Mouse (Mus musculus) forebrain, embryonic 11.5 days (tissue): ENCODE data around the gene Mesp1. TPM values are rescaled to one million over a fixed set of nuclear protein-coding genes. Genes with fewer than 3 reads are reported as not detected.
A peak's percentile ranks its signal among the peaks of the same experiment; 100 is the strongest.

Source experiments
- ATAC-seq: fragments of 200-750 bp; cut with Nextera tagmentation; replicated peaks from 2 replicates; pipeline ENCODE4 v1.8.0; 2017; ENCODE audit warnings: moderate TSS enrichment; ENCODE audit not compliant: low FRiP score
- DNase-seq: peaks from one replicate; pipeline ENCODE4 v3.0.0-alpha.2; 2017; ENCODE audit warnings: low spot score
- H3K27ac ChIP-seq: fragments of 300-500 bp; sonication (generic); 2 replicates; pipeline ENCODE4 v1.5.1; 2014; ENCODE audit warnings: low read depth, low read length
- H3K27me3 ChIP-seq: fragments of 300-500 bp; sonication (generic); 2 replicates; pipeline ENCODE4 v1.6.1; 2014; ENCODE audit warnings: mild to moderate bottlenecking, low read length, mixed read lengths; ENCODE audit not compliant: control insufficient read depth, insufficient read depth
- H3K36me3 ChIP-seq: fragments of 300-500 bp; sonication (generic); 2 replicates; pipeline ENCODE4 v1.6.1; 2014; ENCODE audit warnings: mild to moderate bottlenecking, low read length, moderate library complexity, mixed read lengths; ENCODE audit not compliant: control insufficient read depth, insufficient read depth
- H3K4me1 ChIP-seq: fragments of 300-500 bp; sonication (generic); replicated peaks from 2 replicates; pipeline ENCODE4 v1.6.1; 2014; ENCODE audit warnings: low read length, mixed read lengths; ENCODE audit not compliant: control insufficient read depth, insufficient read depth
- H3K4me2 ChIP-seq: fragments of 300-500 bp; sonication (generic); 2 replicates; pipeline ENCODE4 v1.6.1; 2014; ENCODE audit warnings: low read depth, mild to moderate bottlenecking, low read length, moderate library complexity, mixed read lengths; ENCODE audit not compliant: severe bottlenecking
- H3K4me3 ChIP-seq: fragments of 300-500 bp; sonication (generic); 2 replicates; pipeline ENCODE4 v1.5.1; 2014; ENCODE audit warnings: low read depth, low read length
- H3K9ac ChIP-seq: fragments of 300-500 bp; sonication (generic); 2 replicates; pipeline ENCODE4 v1.6.1; 2014; ENCODE audit warnings: low read length
- H3K9me3 ChIP-seq: fragments of 300-500 bp; sonication (generic); 2 replicates; pipeline ENCODE4 v1.6.1; 2016; ENCODE audit warnings: low read length, mixed read lengths; ENCODE audit not compliant: control insufficient read depth
- WGBS: fragments of 180-500 bp; shearing (Covaris S2); extraction: QIAGEN DNeasy Blood & Tissue Kit; methylation state at CpG from one replicate; pipeline ENCODE4 v1.1.7; 2014; 5-methylcytosine and 5-hydroxymethylcytosine counted together
- polyA plus RNA-seq: library from polyadenylated mRNA; unstranded; fragments of >200 nt; fragmentation: Nextera tagmentation; extraction: Ambion mirVana; gene quantifications from 2 replicates; pipeline ENCODE4 v1.2.1, GENCODE M21; 2014

Mesp1 gene
- 0.15 TPM in 1 of 2 replicates, not detected in the other for polyA plus RNA-seq

DNA sequence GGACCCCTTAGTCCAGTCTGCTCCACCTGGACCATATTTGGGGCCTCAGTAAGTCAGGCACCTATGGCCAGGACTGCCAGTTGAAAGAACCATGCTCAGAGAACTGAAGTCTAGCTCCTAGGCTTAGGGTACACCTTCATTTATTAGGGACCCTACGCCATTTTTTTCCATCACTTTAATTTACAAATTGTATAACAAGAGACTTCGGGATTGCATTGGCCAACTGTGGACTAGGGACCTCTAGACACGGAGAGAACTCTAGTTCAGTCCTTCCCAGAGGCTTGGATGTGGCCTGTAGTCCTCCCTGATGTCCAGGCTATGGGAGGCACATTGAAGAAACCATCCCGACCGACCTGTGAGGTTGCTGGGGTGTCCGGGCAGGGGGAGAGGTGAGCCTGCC is at the start of gene Mesp1:
Gene Mesp1 (minus strand): TSS at position 101 of the 400 bp plus-strand sequence.
- Histone ChIP-seq H3K9me3 (no peaks in the 10 kb centered on the region), H3K9ac (peak within 1 kb of the TSS; percentile 55), H3K4me1 (peaks cover 9% of the 10 kb centered on the region), H3K4me2 (peak within 1 kb of the TSS; percentile 55), H3K36me3 (no peaks in the 10 kb centered on the region), H3K27me3 (peaks cover 30% of the 10 kb centered on the region), H3K27ac (no peak within 1 kb of the TSS), H3K4me3 (peak within 1 kb of the TSS; percentile 37)
- ATAC-seq (no peak), DNase-seq (no peak)
- 70% methylated on average over 6 of the region's 6 CpGs for WGBS

DNA sequence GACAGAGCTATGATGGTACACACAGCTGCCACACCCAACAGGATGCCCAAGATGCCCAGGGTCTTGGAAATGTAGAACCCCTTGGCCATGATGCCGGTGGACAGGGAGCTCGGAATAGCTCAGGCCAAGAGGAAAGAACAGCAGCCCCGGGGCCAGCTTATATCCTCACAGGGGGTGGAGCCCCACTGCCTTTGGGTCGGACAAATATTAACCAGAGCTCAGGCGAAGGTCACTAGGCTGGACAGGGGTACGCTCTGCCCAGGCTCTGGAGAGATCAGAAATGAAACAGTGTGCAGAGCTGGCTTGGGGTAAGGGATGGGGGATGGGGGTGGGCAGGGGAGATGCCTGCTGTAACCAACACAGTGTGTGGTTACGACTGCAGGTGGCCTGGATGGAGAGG is 48.6 kb upstream of the Mesp1 start:
- Histone ChIP-seq H3K27me3 (no peaks in the 10 kb centered on the region), H3K36me3 (no peaks in the 10 kb centered on the region), H3K4me3 (no peak overlapping the region), H3K4me2 (no peak overlapping the region), H3K4me1 (no peaks in the 10 kb centered on the region), H3K9me3 (no peaks in the 10 kb centered on the region), H3K27ac (no peak overlapping the region), H3K9ac (no peak overlapping the region)
- 73% methylated on average over 7 of the region's 7 CpGs for WGBS
- no peak for DNase-seq
- no peak for ATAC-seq

GRCm38 (mm10) chr7:79837247-79837646 is 43.7 kb upstream of the Mesp1 start:
- Histone ChIP-seq H3K36me3 (no peaks in the 10 kb centered on the region), H3K4me1 (no peaks in the 10 kb centered on the region), H3K9ac (no peak overlapping the region), H3K27ac (no peak overlapping the region), H3K4me2 (no peak overlapping the region), H3K9me3 (no peaks in the 10 kb centered on the region), H3K4me3 (no peak overlapping the region), H3K27me3 (no peaks in the 10 kb centered on the region)
- DNase-seq (no peak), ATAC-seq (no peak)
- WGBS = 75% methylated on average over 2 of the region's 2 CpGs

- Histone ChIP-seq H3K4me1 (no peaks in the 10 kb centered on the region), H3K36me3 (no peaks in the 10 kb centered on the region), H3K4me2 (no peak overlapping the region), H3K27me3 (no peaks in the 10 kb centered on the region), H3K9ac (no peak overlapping the region), H3K4me3 (no peak overlapping the region), H3K27ac (no peak overlapping the region), H3K9me3 (no peaks in the 10 kb centered on the region)
- ATAC-seq (no peak), DNase-seq (no peak)
- WGBS = 93% methylated on average over 6 of the region's 6 CpGs
These were observed 41.6 kb upstream of the Mesp1 start for GRCm38 (mm10) chr7:79835196-79835595.

DNA sequence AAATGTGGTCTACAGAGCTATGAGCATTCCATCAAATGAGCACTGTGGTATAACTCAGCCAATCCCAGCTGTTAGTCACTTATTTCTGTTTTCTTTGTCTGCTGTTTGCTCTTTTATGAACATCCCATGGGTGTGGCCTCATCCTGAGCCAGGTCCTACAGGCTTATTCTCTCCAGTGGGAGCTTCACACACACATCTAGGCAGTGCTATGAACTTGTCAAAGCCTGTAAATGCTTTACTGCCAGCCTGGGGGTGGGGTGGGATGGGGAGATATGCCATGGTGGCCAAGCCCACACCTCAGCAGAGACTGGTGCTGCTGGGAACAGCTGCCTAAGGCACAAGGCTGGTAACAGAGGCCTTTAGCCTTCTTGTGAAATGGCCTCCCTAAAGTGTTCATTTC is 39.4 kb upstream of the Mesp1 start:
- Histone ChIP-seq H3K9me3 (no peaks in the 10 kb centered on the region), H3K4me2 (no peak overlapping the region), H3K36me3 (no peaks in the 10 kb centered on the region), H3K9ac (no peak overlapping the region), H3K27ac (no peak overlapping the region), H3K4me3 (no peak overlapping the region), H3K4me1 (no peaks in the 10 kb centered on the region), H3K27me3 (no peaks in the 10 kb centered on the region)
- no peak for ATAC-seq
- no peak for DNase-seq

- Histone ChIP-seq H3K36me3 (no peaks in the 10 kb centered on the region), H3K4me3 (no peak overlapping the region), H3K4me2 (no peak overlapping the region), H3K27me3 (no peaks in the 10 kb centered on the region), H3K27ac (no peak overlapping the region), H3K9me3 (no peaks in the 10 kb centered on the region), H3K9ac (no peak overlapping the region), H3K4me1 (no peaks in the 10 kb centered on the region)
- ATAC-seq (no peak), DNase-seq (no peak)
- WGBS = 84% methylated on average over 6 of the region's 6 CpGs
These were observed 38.0 kb upstream of the Mesp1 start for GRCm38 (mm10) chr7:79831585-79831984.

DNA sequence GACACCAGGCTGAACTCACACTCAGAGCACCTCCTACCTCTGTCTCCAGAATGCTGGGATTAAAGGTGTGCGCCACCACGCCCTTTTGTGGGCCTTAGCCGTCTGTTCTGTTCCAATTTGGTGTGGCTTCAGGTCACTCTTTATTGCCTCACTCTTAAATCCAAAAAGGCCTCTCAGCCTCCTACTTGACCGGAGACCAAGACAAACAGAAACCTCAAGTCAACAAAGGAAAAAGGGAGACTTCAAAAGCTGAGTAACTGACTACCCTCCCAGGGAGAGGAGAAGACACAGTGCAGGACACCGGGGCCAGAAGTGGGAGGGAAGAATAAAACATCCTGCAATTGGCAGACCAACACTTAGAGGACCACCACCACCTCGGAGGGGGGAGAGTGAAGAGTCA is 37.6 kb upstream of the Mesp1 start:
- no peaks in the 10 kb centered on the region for H3K27me3 ChIP-seq
- H3K4me2 ChIP-seq = no peak overlapping the region
- H3K27ac ChIP-seq = no peak overlapping the region
- H3K9ac ChIP-seq = no peak overlapping the region
- H3K4me3 ChIP-seq = no peak overlapping the region
- H3K9me3 ChIP-seq = no peaks in the 10 kb centered on the region
- H3K4me1 ChIP-seq = no peaks in the 10 kb centered on the region
- no peaks in the 10 kb centered on the region for H3K36me3 ChIP-seq
- WGBS = 82% methylated on average over 6 of the region's 6 CpGs
- ATAC-seq (no peak), DNase-seq (no peak)

- ATAC-seq = no peak
- H3K36me3 ChIP-seq = no peaks in the 10 kb centered on the region
- 78% methylated on average over 3 of the region's 3 CpGs for WGBS
These were observed 34.8 kb upstream of the Mesp1 start for GRCm38 (mm10) chr7:79828341-79828740.

GRCm38 (mm10) chr7:79822092-79822695 is 28.6 kb upstream of the Mesp1 start:
- ATAC-seq = no peak
- 84% methylated on average over 12 of the region's 12 CpGs for WGBS
- no peak overlapping the region for H3K9ac ChIP-seq
- H3K4me2 ChIP-seq = no peak overlapping the region
- no peaks in the 10 kb centered on the region; the same call in 1 of the 2 replicates for H3K27me3 ChIP-seq
- no peak overlapping the region for H3K27ac ChIP-seq
- no peak for DNase-seq
- no peaks in the 10 kb centered on the region for H3K36me3 ChIP-seq
- H3K9me3 ChIP-seq = no peaks in the 10 kb centered on the region; the same call in 1 of the 2 replicates
- no peak overlapping the region for H3K4me3 ChIP-seq
- no peaks in the 10 kb centered on the region for H3K4me1 ChIP-seq

More at GRCm38 (mm10) chr7:79828341-79828740, 34.8 kb upstream of the Mesp1 start:
- Histone ChIP-seq H3K4me3 (no peak overlapping the region), H3K27me3 (no peaks in the 10 kb centered on the region), H3K27ac (no peak overlapping the region), H3K4me1 (no peaks in the 10 kb centered on the region), H3K9ac (no peak overlapping the region), H3K4me2 (no peak overlapping the region), H3K9me3 (no peaks in the 10 kb centered on the region; the same call in 1 of the 2 replicates)
- no peak for DNase-seq
